Mouse (Mus musculus) megakaryocyte progenitor cell, adult 5-6 weeks (primary cell): ENCODE measurements around the gene Dirc2. TPM values are rescaled to one million over a fixed set of nuclear protein-coding genes. Genes with fewer than 3 reads are reported as not detected.

Experiments used
- ATAC-seq: replicated peaks from 2 replicates; pipeline ENCODE4 v1.8.0; 2016; ENCODE audit warnings: mild to moderate bottlenecking, moderate TSS enrichment, inconsistent platforms; ENCODE audit not compliant: poor library complexity
- total RNA-seq, 2 experiments: library from RNA; stranded (forward) in 1 of 2; stranded (reverse) in 1 of 2; fragments of 157-497, 149-512 nt in 1 of 2; fragments of 200-1000 nt in 1 of 2; gene quantifications; 2 replicates each; pipeline versions ENCODE4 v1.2.3 to v1.2.4; 2015 to 2017

Dirc2 gene
- total RNA-seq, 2 experiments from 2014 or later: 13.2 to 25.5 TPM

DNA sequence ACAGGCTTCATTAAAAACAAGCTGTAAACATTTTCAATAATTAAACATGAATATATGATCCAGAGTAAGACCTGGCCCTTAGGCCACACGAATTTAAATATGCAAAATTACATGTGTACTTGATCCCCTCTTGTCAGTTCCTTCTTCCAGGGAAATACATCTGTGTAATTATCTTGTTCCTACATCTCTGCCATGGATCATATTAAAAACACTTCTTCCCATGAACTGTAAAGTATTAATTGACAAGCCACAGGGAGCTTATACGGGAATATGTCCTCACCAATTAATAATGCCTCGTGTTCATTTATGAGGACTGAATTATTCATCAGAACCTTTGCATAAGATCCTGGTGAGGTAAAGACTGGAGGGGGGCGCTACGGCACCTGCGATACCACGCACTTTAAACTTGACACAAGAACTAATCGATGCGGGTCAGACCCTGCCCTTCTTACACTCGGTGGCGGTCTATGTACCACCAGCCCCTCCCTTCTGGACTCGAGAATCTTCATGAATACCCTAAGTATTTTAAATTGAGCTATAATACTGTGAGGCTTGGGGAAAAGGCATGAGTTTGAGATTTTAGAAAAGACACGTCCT lies 74.8 kb downstream of the Dirc2 start:
- ATAC-seq: no peak

DNA sequence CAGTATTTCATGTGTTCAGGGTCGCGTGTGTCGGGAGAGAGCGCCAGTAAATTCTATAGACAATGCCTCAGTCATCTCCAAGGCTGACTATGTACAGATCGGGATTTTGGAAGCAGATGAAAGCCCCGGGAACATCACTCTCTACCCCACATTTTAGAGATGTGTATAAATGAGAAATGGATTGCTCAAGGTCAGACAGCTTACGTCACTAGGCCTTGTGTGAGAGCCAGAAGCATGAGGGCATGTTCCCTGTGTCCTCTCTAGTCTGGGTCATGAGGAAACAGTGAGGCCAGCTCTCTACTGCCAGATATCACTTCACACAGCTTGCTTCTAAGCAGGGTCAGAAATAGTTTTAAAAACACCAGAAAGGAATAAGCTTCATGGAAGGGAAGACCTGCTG lies 77.5 kb downstream of the Dirc2 start:
- ATAC-seq: no peak

DNA sequence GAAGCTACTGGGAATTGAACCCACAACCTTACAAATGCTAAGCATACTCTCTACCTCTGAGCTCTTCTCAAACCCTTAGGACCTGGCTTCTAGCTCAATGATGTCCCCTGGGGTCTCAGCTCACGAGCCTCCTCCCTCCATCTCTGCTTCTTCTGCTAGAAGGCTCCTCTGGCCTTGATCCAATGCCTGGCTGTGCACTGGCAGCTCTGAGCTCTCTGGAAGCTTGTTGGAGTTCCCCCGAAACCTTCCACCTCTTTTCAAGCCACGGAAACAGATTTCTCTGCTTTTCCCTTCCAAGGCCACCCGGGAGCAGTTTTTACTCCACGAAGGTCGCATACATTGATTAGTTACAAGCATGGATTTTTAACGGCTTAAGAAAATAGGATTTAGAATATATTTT lies 82.7 kb downstream of the Dirc2 start:
- ATAC-seq: no peak

DNA sequence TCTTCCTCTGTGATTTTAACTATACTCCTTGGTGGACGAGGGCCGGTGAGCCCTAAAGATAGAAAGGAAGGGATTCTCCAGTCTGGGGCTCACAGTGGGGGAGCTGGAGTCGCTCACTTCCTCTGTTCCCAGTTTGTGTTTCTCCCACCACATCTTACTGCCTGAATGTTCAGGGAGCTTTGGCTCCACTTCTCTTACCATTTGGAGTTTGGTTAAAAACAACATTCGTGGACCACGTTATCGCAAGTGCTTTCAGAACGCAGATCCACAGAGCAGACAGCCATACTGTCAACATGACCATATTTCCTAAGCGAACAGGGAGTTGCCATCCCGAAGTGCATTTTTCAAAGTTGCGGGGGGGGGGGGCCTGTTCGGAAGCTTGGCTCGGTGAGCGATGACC lies 84.1 kb downstream of the Dirc2 start:
- ATAC-seq: no peak

DNA sequence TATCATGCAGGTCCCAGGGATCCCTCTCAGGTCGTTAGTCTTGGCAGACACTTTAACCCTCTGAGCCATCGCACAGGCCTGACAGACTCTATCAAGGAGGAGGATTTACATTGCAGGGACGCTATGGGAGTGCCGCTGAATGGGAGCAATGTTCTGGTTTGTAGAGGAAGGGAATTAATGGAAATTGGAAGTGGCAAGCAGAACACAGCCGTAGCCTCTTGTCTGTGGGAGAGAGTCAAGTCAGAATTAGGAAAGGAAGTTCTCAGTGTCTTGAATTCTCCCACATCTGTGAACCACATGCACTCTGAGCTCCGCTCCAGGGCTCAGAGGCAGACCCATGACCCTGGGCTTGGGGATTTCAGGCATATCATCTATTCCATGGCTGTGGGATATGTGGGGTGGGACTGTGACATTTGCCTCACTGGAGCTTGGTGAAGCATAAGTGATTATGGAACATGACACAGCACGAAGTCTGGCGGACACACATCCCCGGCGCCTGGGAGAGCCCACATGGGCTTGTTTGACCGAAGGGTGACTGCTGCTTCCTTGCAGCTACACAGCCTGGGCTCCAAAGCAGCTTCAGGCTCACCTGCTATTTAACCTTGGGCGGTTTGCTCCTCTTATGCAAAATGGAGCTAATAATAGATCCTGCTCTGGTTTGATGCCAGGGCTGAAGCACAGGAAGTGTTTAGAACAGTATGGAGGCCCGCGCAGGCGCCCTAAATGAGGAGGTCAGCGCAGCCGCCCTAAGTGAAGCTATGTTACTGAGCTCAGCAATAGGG lies 87.6 kb downstream of the Dirc2 start:
- no peak for ATAC-seq

DNA sequence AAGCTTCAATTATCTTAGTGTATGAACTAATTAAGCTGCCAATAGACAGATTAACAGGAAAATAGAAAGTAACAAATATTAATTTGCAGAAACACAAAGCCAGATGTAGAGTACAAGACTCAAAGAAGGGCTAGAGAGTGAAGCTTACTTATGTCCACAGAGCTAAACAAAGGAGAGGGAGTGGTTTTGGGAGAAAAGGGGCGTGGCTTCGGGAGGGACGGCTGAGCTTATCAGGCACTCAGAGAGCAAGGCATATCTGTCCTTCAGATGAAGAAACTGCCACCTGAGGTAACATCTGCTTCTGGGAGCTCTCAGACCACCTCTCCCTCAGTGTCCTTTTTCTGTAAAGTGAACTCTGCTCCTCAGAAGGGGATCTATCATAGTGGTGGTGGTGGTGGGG lies 90.7 kb downstream of the Dirc2 start:
- ATAC-seq: no peak

DNA sequence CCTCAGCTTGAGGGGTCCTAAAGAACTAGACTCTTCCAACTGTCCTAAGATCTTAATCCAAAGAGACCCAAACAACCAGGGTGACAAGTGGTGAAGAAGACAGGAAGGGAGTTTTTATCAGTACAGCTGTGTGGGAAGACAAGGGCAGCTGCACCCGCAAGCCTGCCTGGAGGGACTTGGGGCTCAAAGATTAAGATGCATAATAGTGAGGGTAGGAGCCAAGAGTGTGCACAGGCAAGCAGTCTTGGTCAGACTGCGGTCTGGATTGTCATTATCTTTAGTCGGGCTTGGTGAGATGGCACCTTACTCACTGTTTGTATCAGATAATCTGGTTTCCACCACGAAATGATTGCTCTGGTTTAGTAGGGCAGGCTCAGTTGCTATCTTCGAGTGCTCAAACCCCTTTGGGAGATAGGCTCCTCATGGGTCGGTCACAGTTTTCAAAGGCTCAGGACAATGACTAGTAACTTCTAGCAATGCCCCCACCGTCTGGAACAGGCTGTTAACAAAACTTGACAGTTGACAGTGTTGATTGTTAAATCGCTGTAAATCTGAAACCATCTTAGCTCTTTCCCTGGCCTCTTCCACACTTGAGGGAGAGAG lies 91.5 kb downstream of the Dirc2 start:
- peak; percentile 94 for ATAC-seq

DNA sequence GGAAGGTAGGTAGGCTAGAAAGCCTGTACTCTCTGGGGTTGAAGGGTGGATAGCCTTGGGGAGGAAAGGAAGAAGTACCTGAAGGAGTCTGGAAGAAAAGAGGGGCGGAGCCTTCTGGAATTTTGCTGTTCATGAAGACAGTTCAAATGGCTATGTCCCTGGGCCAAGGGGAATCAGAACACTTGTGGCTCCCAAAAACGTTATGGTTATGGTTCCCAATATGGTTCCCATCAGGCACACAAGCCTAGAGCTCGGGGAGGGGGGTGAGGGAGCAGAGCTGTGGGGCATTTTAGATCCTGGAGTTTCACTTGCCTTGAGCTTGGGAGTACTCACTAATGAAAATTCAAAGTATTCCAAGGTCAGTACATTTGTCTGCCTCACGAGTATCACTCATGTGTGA lies 104.3 kb downstream of the Dirc2 start:
- ATAC-seq: no peak

DNA sequence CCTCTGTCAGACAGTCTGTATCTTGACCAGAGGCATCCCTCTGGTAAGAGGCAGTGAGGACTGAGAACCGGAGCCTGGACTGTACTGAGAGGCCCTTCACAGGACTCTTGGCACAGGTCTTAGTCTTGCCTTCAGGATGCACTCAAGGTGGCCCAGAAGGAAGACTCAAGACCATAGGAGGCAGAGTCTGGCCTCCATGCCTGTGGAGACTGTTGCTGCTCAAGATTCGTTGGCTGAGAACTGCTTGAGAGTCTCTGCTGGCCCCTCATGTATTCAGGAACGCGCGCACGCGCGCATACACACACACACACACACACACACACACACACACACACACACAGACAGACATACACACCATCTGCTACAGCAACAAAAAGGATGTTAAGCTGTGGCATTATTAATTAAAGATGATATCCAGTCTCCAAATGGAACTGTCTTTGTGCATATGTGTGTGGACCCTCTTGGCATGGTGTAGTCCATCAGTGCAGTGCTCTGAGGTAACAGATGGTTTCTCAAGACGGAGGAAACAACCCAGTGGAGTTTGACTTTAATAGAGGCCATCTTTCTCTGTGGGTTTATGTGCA lies 105.2 kb downstream of the Dirc2 start:
- ATAC-seq: no peak

DNA sequence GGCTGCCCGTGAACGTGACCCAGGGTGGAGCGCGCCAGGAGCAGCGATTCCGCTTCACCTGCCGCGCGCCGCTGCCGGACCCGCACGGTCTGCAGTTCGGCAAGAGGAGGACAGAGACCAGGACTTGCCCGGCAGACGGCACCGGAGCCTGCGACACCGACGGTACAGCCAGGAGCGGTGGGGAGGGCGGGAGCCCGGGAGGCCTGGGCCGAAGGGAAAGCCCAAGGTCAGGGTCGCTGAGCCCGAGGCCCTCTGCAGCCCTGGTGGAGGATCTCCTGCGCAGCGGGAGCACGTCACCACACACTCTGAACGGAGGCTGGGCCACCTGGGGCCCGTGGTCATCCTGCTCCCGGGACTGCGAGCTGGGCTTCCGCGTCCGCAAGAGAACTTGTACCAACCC lies 108.9 kb downstream of the Dirc2 start:
- no peak for ATAC-seq

DNA sequence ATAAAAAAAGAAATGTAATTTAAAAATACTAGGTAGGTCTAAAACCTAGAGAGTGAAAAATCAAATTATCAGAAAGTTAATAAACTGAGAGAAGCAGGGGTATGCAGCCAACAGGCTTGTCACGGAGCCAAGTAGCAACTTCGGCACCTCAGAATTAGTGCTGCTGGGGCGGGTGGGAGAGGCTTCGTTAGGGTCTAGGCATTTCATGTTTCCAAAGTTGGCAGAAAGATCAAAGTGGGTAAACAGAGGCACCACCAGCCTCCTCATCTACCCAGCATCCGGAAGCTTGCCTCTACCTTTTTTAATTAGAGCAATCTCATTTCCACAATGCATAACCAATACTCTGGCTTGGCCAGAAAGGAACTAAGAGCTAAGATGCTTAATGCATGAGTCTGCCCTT lies 115.2 kb downstream of the Dirc2 start:
- no peak for ATAC-seq

DNA sequence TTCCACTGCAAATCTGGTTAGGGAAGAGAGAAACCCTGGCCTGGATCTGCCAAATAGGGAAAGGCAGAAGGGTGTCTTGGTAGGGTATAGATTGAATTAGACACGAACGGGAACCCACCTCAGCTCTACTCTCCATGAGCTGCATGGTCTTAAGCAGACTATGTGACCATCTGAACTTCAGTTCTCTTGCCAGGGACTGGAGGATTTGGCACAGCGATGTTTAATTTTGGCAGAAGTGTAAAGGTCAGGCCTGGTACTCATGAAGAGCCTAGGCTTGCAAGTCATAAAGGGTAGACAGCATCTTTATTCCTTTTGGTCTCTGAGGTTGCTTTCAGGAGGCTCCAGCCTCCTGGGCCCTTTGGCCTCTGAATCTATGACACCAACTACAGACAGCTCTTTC lies 116.5 kb downstream of the Dirc2 start:
- no peak for ATAC-seq

DNA sequence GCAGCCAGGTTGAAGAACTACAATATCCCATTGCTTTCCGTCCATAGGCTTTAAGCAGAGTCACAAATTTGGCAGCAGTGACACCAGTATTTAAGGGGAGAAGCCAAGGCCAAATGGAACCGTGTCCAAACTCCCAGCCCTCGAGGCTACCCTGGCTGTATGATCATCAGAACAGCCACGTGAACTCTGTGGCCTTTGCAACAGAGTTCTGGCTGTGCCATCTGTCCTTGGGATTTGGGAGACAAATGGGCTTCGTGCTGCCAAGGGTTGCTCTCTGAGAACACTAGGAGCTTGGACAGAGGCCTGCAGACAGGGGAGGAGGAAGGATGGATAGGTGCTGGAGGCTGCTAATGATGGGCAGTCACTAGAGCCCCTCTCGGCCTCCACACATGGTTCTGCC lies 117.0 kb downstream of the Dirc2 start:
- no peak for ATAC-seq

DNA sequence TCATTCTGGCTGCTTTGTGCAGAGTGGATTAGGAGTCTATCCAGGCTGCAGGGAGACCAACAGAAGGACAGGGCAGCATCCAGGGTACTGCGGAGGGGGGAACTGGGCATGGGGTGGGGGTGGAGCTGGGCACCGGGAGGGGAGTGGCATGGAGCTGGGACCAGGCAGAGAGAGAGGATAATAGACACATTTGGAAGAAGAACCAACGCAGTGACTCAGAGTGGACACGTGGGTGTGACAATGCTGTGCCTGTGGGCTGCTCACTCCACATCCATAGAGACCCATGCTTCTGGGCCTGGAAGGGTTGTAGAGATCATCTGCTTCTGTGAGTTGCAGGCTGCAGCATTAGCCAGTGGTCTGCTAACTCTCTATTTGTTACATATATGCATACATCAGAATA lies 120.3 kb downstream of the Dirc2 start:
- no peak for ATAC-seq

Other genes with a start within 250 kb of the Dirc2 start
- not detected in 2 replicates for gene Sema5b, start 228.2 kb downstream of the Dirc2 start, total RNA-seq (2015)
- gene Sema5b, start 228.2 kb downstream of the Dirc2 start, total RNA-seq (2017): not detected in 2 replicates
- gene Hspbap1, start 1.0 kb upstream of the Dirc2 start, total RNA-seq (2015): 1.2 and 3.6 TPM in 2 replicates
- gene Hspbap1, start 1.0 kb upstream of the Dirc2 start, total RNA-seq (2017): 3.8 and 4.1 TPM in 2 replicates
- 8.2 and 10.5 TPM in 2 replicates for gene Parp14, start 102.2 kb upstream of the Dirc2 start, total RNA-seq (2015)
- gene Parp14, start 102.2 kb upstream of the Dirc2 start, total RNA-seq (2017): 9.4 and 14.5 TPM in 2 replicates
- 15.7 and 18.2 TPM in 2 replicates for gene Parp9, start 169.1 kb upstream of the Dirc2 start, total RNA-seq (2015)
- gene Parp9, start 169.1 kb upstream of the Dirc2 start, total RNA-seq (2017): 21.7 and 27.3 TPM in 2 replicates
- 21.8 and 27.1 TPM in 2 replicates for gene Dtx3l, start 169.8 kb upstream of the Dirc2 start, total RNA-seq (2015)
- gene Dtx3l, start 169.8 kb upstream of the Dirc2 start, total RNA-seq (2017): 38.2 and 40.0 TPM in 2 replicates
- 48.2 and 52.7 TPM in 2 replicates for gene Kpna1, start 209.4 kb upstream of the Dirc2 start, total RNA-seq (2015)
- gene Kpna1, start 209.4 kb upstream of the Dirc2 start, total RNA-seq (2017): 37.0 and 38.5 TPM in 2 replicates